Mouse (Mus musculus) cerebellum, adult 2 months (tissue): ENCODE results near the gene Atp6v0d1.

ENCODE experiments used
- CTCF ChIP-seq: fragments of 200-500 bp; IDR thresholded peaks from 2 replicates; pipeline ENCODE4 v1.5.1; 2011; ENCODE audit warnings: low read depth, mild to moderate bottlenecking, control low read depth, low read length, moderate library complexity, borderline replicate concordance; ENCODE audit not compliant: insufficient read depth
- POLR2A ChIP-seq: fragments of 200-500 bp; IDR thresholded peaks from 2 replicates; pipeline ENCODE4 v1.6.1; 2011; ENCODE audit warnings: low read length, control low read depth, borderline replicate concordance; ENCODE audit not compliant: insufficient read depth

- TF ChIP-seq CTCF (no peak), POLR2A (no peak)
These were observed 61.2 kb downstream of the Atp6v0d1 start for GRCm38 (mm10) chr8:105504617-105505016.
